Mouse (Mus musculus) gastrocnemius, postnatal 14 days (tissue): ENCODE data around the gene Telo2. TPM values are rescaled to one million over a fixed set of nuclear protein-coding genes. Genes with fewer than 3 reads are reported as not detected.
"Not testable (repeated sequence)": the region's sequence is repeated elsewhere in the genome, so short reads cannot be mapped to it uniquely, and the experiment has no call there.

Source experiments
- DNase-seq: peaks from one replicate; pipeline ENCODE4 v3.0.0; 2021; ENCODE audit warnings: mixed read lengths
- intact Hi-C: fragments of 180-260 bp; cut with DNase I; formaldehyde crosslinking; loops from one replicate; pipeline ENCODE4 v1.15.1; 2025; ENCODE audit warnings: low total_unique reads
- long read RNA-seq, 2 experiments: library from polyadenylated mRNA; stranded (forward); transcript quantifications; one replicate each; pipeline ENCODE4 v2.0.0; 2021
- total RNA-seq, 2 experiments: library from RNA; stranded (reverse); gene quantifications; 2 replicates each; pipeline ENCODE4 v1.2.3; 2021

The Telo2 gene
- 1 to 10 TPM; 9.2 to 9.3 TPM for total RNA-seq
- long read RNA-seq, experiment 1, transcript Telo2-202 (21 exons, 3,530 nt) = major isoform, 6 of 10 reads
- long read RNA-seq, experiment 1, partial matches to known transcripts = 1 of 10 reads
- long read RNA-seq, experiment 1, other reads (novel, unspliced or antisense) = 3 of 10 reads
- long read RNA-seq, experiment 2, transcript Telo2-202 (21 exons, 3,530 nt) = major isoform, 10 of 11 reads
- long read RNA-seq, experiment 2, partial matches to known transcripts = 1 of 11 reads
- long read RNA-seq, experiment 2, other reads (novel, unspliced or antisense) = 0 of 11 reads

GRCm38 (mm10) chr17:25115664-25116432 is at the start of gene Telo2:
Telo2 (minus strand) TSS chr17:25115967.
- peak; percentile 95 for DNase-seq
- intact Hi-C loops = no loop called here

GRCm38 (mm10) chr17:25164770-25165169 is 49.0 kb upstream of the Telo2 start:
- intact Hi-C loops = no loop called here

GRCm38 (mm10) chr17:25163387-25163786 is 47.6 kb upstream of the Telo2 start:
- intact Hi-C loops = no loop called here
- DNase-seq = no peak

More at GRCm38 (mm10) chr17:25164770-25165169, 49.0 kb upstream of the Telo2 start:
- DNase-seq = no peak

GRCm38 (mm10) chr17:25162161-25162560 is 46.4 kb upstream of the Telo2 start, which contains the start of gene Ccdc154:
Ccdc154 (plus strand) TSS chr17:25162461.
- intact Hi-C loops = no loop called here
- DNase-seq = no peak

- DNase-seq = no peak
- intact Hi-C loops = loop anchor here (5.0 kb wide), 1 partner anchor 42 kb away; the partner anchor contains the start of gene BC003965
Measured at GRCm38 (mm10) chr17:25139960-25140359, 24.2 kb upstream of the Telo2 start.

GRCm38 (mm10) chr17:25138803-25139202 is 23.0 kb upstream of the Telo2 start:
- intact Hi-C loops = loop anchor here (5.0 kb wide), 1 partner anchor 43 kb away; the partner anchor contains the start of gene BC003965
- DNase-seq = no peak

- DNase-seq = no peak
- intact Hi-C loops = loop anchor here (5.0 kb wide), 1 partner anchor 47 kb away; the partner anchor contains the start of gene BC003965
Measured at GRCm38 (mm10) chr17:25135622-25136021, 19.9 kb upstream of the Telo2 start.

- DNase-seq = peak; percentile 94
- intact Hi-C loops = no loop called here
Measured at GRCm38 (mm10) chr17:25133275-25133698, 17.5 kb upstream of the Telo2 start, which contains the start of gene Clcn7. Clcn7 (plus strand) TSS chr17:25133391.

GRCm38 (mm10) chr17:25130060-25130459 is 14.3 kb upstream of the Telo2 start:
- no peak for DNase-seq
- intact Hi-C loops = no loop called here

- intact Hi-C loops = loop anchor here (10.0 kb wide), 1 partner anchor 157 kb away; no protein-coding TSS in a partner anchor
- DNase-seq = no peak
Measured at GRCm38 (mm10) chr17:25127681-25128080, 11.9 kb upstream of the Telo2 start.

- no peak for DNase-seq
- intact Hi-C loops = loop anchor here (10.0 kb wide), 1 partner anchor 158 kb away; no protein-coding TSS in a partner anchor
Measured at GRCm38 (mm10) chr17:25127079-25127478, 11.3 kb upstream of the Telo2 start.

GRCm38 (mm10) chr17:25125442-25126060 is 9.8 kb upstream of the Telo2 start:
- intact Hi-C loops = loop anchor here (10.0 kb wide), 1 partner anchor 159 kb away; no protein-coding TSS in a partner anchor
- not testable (repeated sequence) for DNase-seq

GRCm38 (mm10) chr17:25123979-25124378 is 8.2 kb upstream of the Telo2 start:
- intact Hi-C loops = loop anchor here (10.0 kb wide), 1 partner anchor 161 kb away; no protein-coding TSS in a partner anchor
- no peak for DNase-seq

GRCm38 (mm10) chr17:25120406-25120805 is 4.6 kb upstream of the Telo2 start, which contains the start of gene Ptx4:
Ptx4 (plus strand) TSS chr17:25120760.
- DNase-seq = peak; percentile 23
- intact Hi-C loops = loop anchor here (10.0 kb wide), 1 partner anchor 164 kb away; no protein-coding TSS in a partner anchor

- intact Hi-C loops = no loop called here
- DNase-seq = no peak
Measured at GRCm38 (mm10) chr17:25117263-25117662, 1.5 kb upstream of the Telo2 start.

GRCm38 (mm10) chr17:25114908-25115645 is 690 bp downstream of the Telo2 start:
- intact Hi-C loops = no loop called here
- peak; percentile 14 for DNase-seq

- intact Hi-C loops = no loop called here
- DNase-seq = no peak
Measured at GRCm38 (mm10) chr17:25112423-25112810, 3.4 kb downstream of the Telo2 start.

GRCm38 (mm10) chr17:25111739-25112422 is 3.9 kb downstream of the Telo2 start:
- intact Hi-C loops = no loop called here
- peak; percentile 58 for DNase-seq
